Mouse (Mus musculus): ENCODE measurements around the gene Itgb5.

GRCm38 (mm10) chr16:33891099-33891498, 61.6 kb downstream of the Itgb5 start:
- TF ChIP-seq EP300 (IDR thresholded peaks at IDR 0.05; ENCODE audit: low read depth) = no peak
- TF ChIP-seq CTCF (IDR thresholded peaks at IDR 0.05; ENCODE audit: low read depth) = no peak

Measured in liver, embryonic 14.5 days (tissue).